Mouse (Mus musculus) neural tube, embryonic 13.5 days (tissue): ENCODE data around the gene Aldh6a1. TPM values are rescaled to one million over a fixed set of nuclear protein-coding genes. Genes with fewer than 3 reads are reported as not detected.

Experiments used
- ATAC-seq: fragments of 200-750 bp; cut with Nextera tagmentation; 2 replicates; pipeline ENCODE4 v1.8.0; 2017; ENCODE audit warnings: low read depth, mild to moderate bottlenecking, moderate TSS enrichment, moderate library complexity
- H3K27ac ChIP-seq: fragments of 300-500 bp; sonication (generic); replicated peaks from 2 replicates; pipeline ENCODE4 v1.5.1; 2015; ENCODE audit warnings: moderate library complexity, mild to moderate bottlenecking, inconsistent platforms
- H3K27me3 ChIP-seq: fragments of 300-500 bp; sonication (generic); 2 replicates; pipeline ENCODE4 v1.6.1; 2015; ENCODE audit warnings: mild to moderate bottlenecking, inconsistent platforms
- H3K36me3 ChIP-seq: fragments of 300-500 bp; sonication (generic); 2 replicates; pipeline ENCODE4 v1.6.1; 2015; ENCODE audit warnings: mild to moderate bottlenecking, inconsistent platforms
- H3K4me1 ChIP-seq: fragments of 300-500 bp; sonication (generic); replicated peaks from 2 replicates; pipeline ENCODE4 v1.6.1; 2015; ENCODE audit warnings: inconsistent platforms
- H3K4me2 ChIP-seq: fragments of 300-500 bp; sonication (generic); 2 replicates; pipeline ENCODE4 v1.6.1; 2015; ENCODE audit warnings: inconsistent platforms, mild to moderate bottlenecking, moderate library complexity
- H3K4me3 ChIP-seq: fragments of 300-500 bp; sonication (generic); 2 replicates; pipeline ENCODE4 v1.5.1; 2015; ENCODE audit warnings: mild to moderate bottlenecking, inconsistent platforms
- H3K9ac ChIP-seq: fragments of 300-500 bp; sonication (generic); 2 replicates; pipeline ENCODE4 v1.6.1; 2015; ENCODE audit warnings: moderate library complexity, mild to moderate bottlenecking, inconsistent platforms
- H3K9me3 ChIP-seq: fragments of 300-500 bp; sonication (generic); 2 replicates; pipeline ENCODE4 v1.6.1; 2016; ENCODE audit warnings: inconsistent platforms
- WGBS: fragments of 180-500 bp; shearing (Covaris S2); methylation state at CpG from one replicate; pipeline ENCODE4 v1.1.7; 2015; 5-methylcytosine and 5-hydroxymethylcytosine counted together
- polyA plus RNA-seq: library from polyadenylated mRNA; unstranded; fragments of >200 nt; fragmentation: Nextera tagmentation; extraction: Ambion mirVana; gene quantifications from 2 replicates; pipeline ENCODE4 v1.2.1, GENCODE M21; 2015

Gene Aldh6a1
- polyA plus RNA-seq, result 31.5 and 31.9 TPM in 2 replicates

- H3K36me3 ChIP-seq, result no peaks in the 10 kb centered on the region
- peak within 1 kb of the TSS; percentile 96 for H3K4me2 ChIP-seq
- peak within 1 kb of the TSS; percentile 83 for H3K9ac ChIP-seq
- H3K4me3 ChIP-seq, result peak within 1 kb of the TSS; percentile 78
- under 1% methylated on average over 49 of the region's 49 CpGs for WGBS
- ATAC-seq, result peak; percentile 99
- peaks cover 22% of the 10 kb centered on the region for H3K27me3 ChIP-seq
- peak within 1 kb of the TSS; percentile 78 for H3K27ac ChIP-seq
- peaks cover 22% of the 10 kb centered on the region for H3K4me1 ChIP-seq
- no peaks in the 10 kb centered on the region for H3K9me3 ChIP-seq
Measured at GRCm38 (mm10) chr12:84450718-84451646, at the start of gene Aldh6a1, which contains the start of gene Lin52. Gene Aldh6a1 (minus strand): TSS chr12:84451004. Gene Lin52 (plus strand): TSS chr12:84451422.

GRCm38 (mm10) chr12:84496795-84497194 is 46.0 kb upstream of the Aldh6a1 start:
- Histone ChIP-seq H3K9ac (no peak overlapping the region), H3K36me3 (no peaks in the 10 kb centered on the region), H3K27me3 (peaks cover 24% of the 10 kb centered on the region), H3K9me3 (no peaks in the 10 kb centered on the region), H3K27ac (no peak overlapping the region), H3K4me2 (no peak overlapping the region), H3K4me1 (peaks cover 14% of the 10 kb centered on the region), H3K4me3 (no peak overlapping the region)
- ATAC-seq, result no peak
- 95% methylated on average over 1 of the region's 1 CpGs for WGBS

DNA sequence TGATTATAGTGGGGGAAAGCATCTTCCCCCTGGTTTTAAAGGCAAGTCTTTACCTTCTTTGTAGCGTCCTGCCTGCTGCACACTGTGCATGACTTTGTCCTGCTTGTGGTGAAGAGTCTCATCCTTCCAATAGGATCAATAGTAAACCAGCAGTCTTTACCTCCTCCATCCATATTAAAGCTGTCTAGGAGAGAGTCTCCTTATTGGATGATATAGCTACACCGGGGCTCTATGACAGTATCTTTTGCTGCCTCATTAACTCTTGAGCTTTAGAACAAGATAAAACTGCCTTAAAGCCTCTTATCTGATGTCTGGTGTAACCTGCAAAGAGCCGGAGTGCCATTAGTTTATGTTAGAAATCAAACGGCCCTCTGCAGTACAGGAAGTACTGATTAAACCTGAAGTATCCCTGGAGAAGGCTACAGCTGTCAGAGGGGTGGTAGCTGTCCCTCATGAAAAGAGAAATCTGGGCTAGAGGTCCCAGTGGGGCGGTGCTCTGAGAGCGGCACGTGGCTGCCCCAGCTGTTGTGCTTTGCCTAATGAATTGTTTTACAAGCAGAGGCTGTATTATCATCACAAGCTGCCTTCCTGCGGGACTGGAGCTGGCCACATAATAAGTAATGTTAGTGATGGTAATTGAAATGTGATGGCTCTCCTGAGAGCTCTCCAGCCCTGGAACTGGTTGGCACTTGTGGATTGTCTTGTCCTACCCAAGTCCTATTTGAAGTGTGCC is 36.7 kb upstream of the Aldh6a1 start:
- Histone ChIP-seq H3K9ac (0 out of 2 replicates have a peak overlapping the region, but pooled peaks have one; percentile 32), H3K4me3 (no peak overlapping the region), H3K9me3 (no peaks in the 10 kb centered on the region), H3K4me2 (peak overlapping the region; percentile 24; the same call in 1 of the 2 replicates), H3K27ac (peak overlapping the region; percentile 40), H3K36me3 (no peaks in the 10 kb centered on the region), H3K4me1 (peaks cover 12% of the 10 kb centered on the region), H3K27me3 (peaks cover 74% of the 10 kb centered on the region)
- WGBS, result 14% methylated on average over 8 of the region's 8 CpGs
- ATAC-seq, result peak; percentile 88

DNA sequence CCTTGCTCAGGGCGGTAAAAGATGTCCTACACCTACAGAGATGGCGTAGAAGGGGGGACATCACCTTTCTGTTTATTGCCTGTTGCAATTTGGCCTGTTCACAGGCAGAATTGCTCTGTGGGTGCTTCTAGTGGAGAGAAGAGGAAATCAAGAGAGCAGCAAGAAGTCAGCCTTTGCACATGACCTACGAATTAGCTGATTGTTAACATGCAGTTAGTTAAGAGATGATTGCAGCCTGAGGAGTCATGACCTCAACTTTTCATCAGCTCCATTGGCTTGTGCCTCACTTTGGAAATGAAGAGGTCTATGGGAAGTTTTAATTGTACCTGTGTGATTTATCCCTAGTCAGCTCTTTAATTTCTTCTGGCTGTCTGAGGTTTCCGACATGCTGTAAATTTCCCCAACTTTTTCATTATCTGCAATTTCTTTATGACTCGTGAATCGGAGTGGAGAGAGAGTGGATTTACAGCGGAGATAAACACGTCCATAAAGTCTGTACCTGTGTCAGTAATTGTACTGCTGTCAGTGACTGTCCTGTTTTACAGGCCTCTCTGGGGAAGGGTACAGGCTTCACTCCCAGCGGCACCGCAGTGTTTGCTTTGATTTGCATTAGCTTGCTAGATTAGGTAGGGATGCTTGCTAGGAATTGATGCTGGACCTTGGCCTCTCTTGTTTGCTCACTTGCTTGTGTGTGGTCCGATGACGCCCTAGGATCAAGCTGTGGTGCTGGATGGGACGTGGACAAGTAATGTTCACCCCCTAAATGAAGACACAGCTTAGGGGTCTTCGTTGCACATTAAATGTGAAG is 32.2 kb upstream of the Aldh6a1 start:
- 71% methylated on average over 14 of the region's 14 CpGs for WGBS
- Histone ChIP-seq H3K4me2 (no peak overlapping the region), H3K9ac (no peak overlapping the region), H3K27me3 (peaks cover 48% of the 10 kb centered on the region), H3K4me1 (peaks cover 10% of the 10 kb centered on the region), H3K36me3 (peaks cover 7% of the 10 kb centered on the region), H3K27ac (no peak overlapping the region; the same call in 1 of the 2 replicates), H3K9me3 (no peaks in the 10 kb centered on the region), H3K4me3 (no peak overlapping the region)
- ATAC-seq, result no peak

DNA sequence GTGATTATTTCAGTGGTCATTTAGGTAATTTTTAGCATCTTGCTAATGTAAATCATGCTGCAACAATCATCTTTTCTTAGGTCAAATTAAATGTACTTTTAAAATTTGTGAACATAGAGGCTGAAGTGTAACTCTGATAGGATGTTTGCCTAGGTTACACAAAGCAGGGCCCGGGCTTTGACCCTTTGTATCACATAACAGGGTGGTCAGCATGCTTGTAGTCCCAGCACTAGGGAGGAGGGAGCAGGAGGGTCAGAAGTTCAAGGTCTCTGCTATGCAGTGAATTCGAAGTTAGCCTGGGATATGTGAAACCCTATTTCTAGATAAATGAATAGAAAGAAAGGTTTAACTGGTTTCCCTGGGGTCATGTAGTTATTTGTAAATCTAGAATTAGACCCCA is 30.4 kb upstream of the Aldh6a1 start:
- H3K9ac ChIP-seq, result no peak overlapping the region
- no peak overlapping the region for H3K4me2 ChIP-seq
- peaks cover 47% of the 10 kb centered on the region for H3K27me3 ChIP-seq
- no peaks in the 10 kb centered on the region for H3K4me1 ChIP-seq
- no peak overlapping the region for H3K27ac ChIP-seq
- no peak for ATAC-seq
- no peak overlapping the region for H3K4me3 ChIP-seq
- H3K9me3 ChIP-seq, result no peaks in the 10 kb centered on the region
- H3K36me3 ChIP-seq, result peaks cover 7% of the 10 kb centered on the region
- WGBS, result 73% methylated on average over 2 of the region's 2 CpGs

DNA sequence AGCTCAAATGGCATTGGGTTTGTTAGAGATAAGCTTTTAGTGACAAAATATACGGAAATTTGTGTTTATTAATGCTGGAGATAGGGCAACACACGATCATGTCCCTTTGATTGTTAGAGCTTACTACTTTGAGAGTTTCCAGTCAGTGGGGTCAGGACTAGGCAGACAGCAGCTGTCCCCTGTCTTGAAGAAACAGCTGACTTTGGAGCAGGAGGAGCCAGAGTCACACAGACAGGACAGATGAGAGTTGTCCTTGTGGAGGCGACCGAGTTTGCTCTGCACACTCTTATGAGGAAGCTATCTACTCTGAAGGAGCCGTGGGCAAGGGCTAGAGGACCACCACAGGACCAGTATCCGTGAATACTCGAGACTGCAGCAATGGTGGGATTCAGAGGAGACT is 28.1 kb upstream of the Aldh6a1 start:
- Histone ChIP-seq H3K36me3 (peaks cover 7% of the 10 kb centered on the region), H3K9ac (no peak overlapping the region), H3K27ac (no peak overlapping the region), H3K4me3 (no peak overlapping the region), H3K9me3 (no peaks in the 10 kb centered on the region), H3K4me1 (no peaks in the 10 kb centered on the region), H3K4me2 (no peak overlapping the region), H3K27me3 (peaks cover 24% of the 10 kb centered on the region)
- ATAC-seq, result no peak
- 94% methylated on average over 7 of the region's 7 CpGs for WGBS

- ATAC-seq, result no peak
- Histone ChIP-seq H3K27ac (no peak overlapping the region), H3K9ac (no peak overlapping the region), H3K4me1 (no peaks in the 10 kb centered on the region), H3K27me3 (no peaks in the 10 kb centered on the region), H3K9me3 (no peaks in the 10 kb centered on the region), H3K36me3 (peaks cover 30% of the 10 kb centered on the region), H3K4me3 (no peak overlapping the region), H3K4me2 (no peak overlapping the region)
- WGBS, result 0% methylated on average over 1 of the region's 1 CpGs
Measured at GRCm38 (mm10) chr12:84468701-84469100, 17.9 kb upstream of the Aldh6a1 start.

- no peaks in the 10 kb centered on the region for H3K27me3 ChIP-seq
- H3K9ac ChIP-seq, result no peak overlapping the region
- ATAC-seq, result no peak
- H3K36me3 ChIP-seq, result peaks cover 62% of the 10 kb centered on the region
- no peaks in the 10 kb centered on the region for H3K4me1 ChIP-seq
- H3K9me3 ChIP-seq, result no peaks in the 10 kb centered on the region
- H3K27ac ChIP-seq, result no peak overlapping the region
- H3K4me3 ChIP-seq, result no peak overlapping the region
- H3K4me2 ChIP-seq, result no peak overlapping the region
- WGBS, result 80% methylated on average over 3 of the region's 3 CpGs
Measured at GRCm38 (mm10) chr12:84462856-84463255, 12.1 kb upstream of the Aldh6a1 start.

GRCm38 (mm10) chr12:84461416-84461815 is 10.6 kb upstream of the Aldh6a1 start:
- no peaks in the 10 kb centered on the region for H3K4me1 ChIP-seq
- H3K9ac ChIP-seq, result no peak overlapping the region
- peaks cover 66% of the 10 kb centered on the region for H3K36me3 ChIP-seq
- ATAC-seq, result no peak
- no peak overlapping the region for H3K4me2 ChIP-seq
- no peaks in the 10 kb centered on the region for H3K27me3 ChIP-seq
- H3K27ac ChIP-seq, result no peak overlapping the region
- no peaks in the 10 kb centered on the region for H3K9me3 ChIP-seq
- 92% methylated on average over 5 of the region's 5 CpGs for WGBS
- no peak overlapping the region for H3K4me3 ChIP-seq

DNA sequence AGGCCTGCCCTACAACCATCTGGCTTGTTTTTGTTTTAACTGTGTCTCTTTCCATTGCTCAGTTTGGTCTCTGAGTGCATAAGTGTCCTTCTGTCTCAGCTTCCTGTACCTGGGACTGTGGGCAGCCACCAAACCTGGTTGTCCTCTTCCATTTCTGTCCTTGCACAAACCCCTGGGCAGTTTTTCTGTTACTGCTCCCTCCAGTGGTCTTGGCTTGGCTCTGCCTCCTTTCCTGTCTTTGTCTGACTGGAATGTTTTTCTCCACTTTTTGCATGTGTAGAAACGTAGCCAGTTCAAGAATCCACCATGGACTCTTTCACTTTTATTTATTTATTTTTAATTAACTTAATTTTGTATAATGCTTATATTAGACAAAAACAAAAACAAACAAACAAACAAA is 9.0 kb upstream of the Aldh6a1 start:
- no peak overlapping the region for H3K4me3 ChIP-seq
- ATAC-seq, result no peak
- H3K4me2 ChIP-seq, result no peak overlapping the region
- no peaks in the 10 kb centered on the region for H3K4me1 ChIP-seq
- H3K27ac ChIP-seq, result no peak overlapping the region
- 65% methylated on average over 1 of the region's 1 CpGs for WGBS
- no peaks in the 10 kb centered on the region for H3K9me3 ChIP-seq
- H3K36me3 ChIP-seq, result peaks cover 63% of the 10 kb centered on the region
- no peak overlapping the region for H3K9ac ChIP-seq
- H3K27me3 ChIP-seq, result no peaks in the 10 kb centered on the region

GRCm38 (mm10) chr12:84456911-84457310 is 6.1 kb upstream of the Aldh6a1 start:
- no peak overlapping the region for H3K9ac ChIP-seq
- H3K4me2 ChIP-seq, result no peak overlapping the region
- H3K4me3 ChIP-seq, result no peak overlapping the region
- 87% methylated on average over 3 of the region's 3 CpGs for WGBS
- H3K36me3 ChIP-seq, result peaks cover 36% of the 10 kb centered on the region
- no peaks in the 10 kb centered on the region for H3K9me3 ChIP-seq
- ATAC-seq, result no peak
- no peaks in the 10 kb centered on the region for H3K27me3 ChIP-seq
- H3K4me1 ChIP-seq, result peaks cover 11% of the 10 kb centered on the region
- H3K27ac ChIP-seq, result no peak overlapping the region
